Mouse (Mus musculus) stomach, postnatal 0 days (tissue): ENCODE results near the gene Necap1. TPM values are rescaled to one million over a fixed set of nuclear protein-coding genes. Genes with fewer than 3 reads are reported as not detected.
A peak's percentile ranks its signal among the peaks of the same experiment; 100 is the strongest.

Source experiments
- ATAC-seq: fragments of 200-750 bp; cut with Nextera tagmentation; 2 replicates; pipeline ENCODE4 v1.8.0; 2017; ENCODE audit not compliant: low FRiP score, low TSS enrichment
- DNase-seq: peaks from one replicate; pipeline ENCODE4 v3.0.0-alpha.2; 2016; ENCODE audit warnings: low spot score
- H3K27ac ChIP-seq: fragments of 300-500 bp; sonication (generic); replicated peaks from 2 replicates; pipeline ENCODE4 v1.5.1; 2014; ENCODE audit warnings: mild to moderate bottlenecking, control low read depth
- H3K27me3 ChIP-seq: fragments of 300-500 bp; sonication (generic); 2 replicates; pipeline ENCODE4 v1.6.1; 2014; ENCODE audit warnings: low read length; ENCODE audit not compliant: control insufficient read depth, insufficient read depth
- H3K36me3 ChIP-seq: fragments of 300-500 bp; sonication (generic); 2 replicates; pipeline ENCODE4 v1.6.1; 2014; ENCODE audit warnings: low read length, mixed read lengths; ENCODE audit not compliant: control insufficient read depth, insufficient read depth
- H3K4me1 ChIP-seq: fragments of 300-500 bp; sonication (generic); replicated peaks from 2 replicates; pipeline ENCODE4 v1.6.1; 2014; ENCODE audit warnings: antibody characterized with exemption; ENCODE audit not compliant: control insufficient read depth, insufficient read depth
- H3K4me2 ChIP-seq: fragments of 300-500 bp; sonication (generic); replicated peaks from 2 replicates; pipeline ENCODE4 v1.6.1; 2014; ENCODE audit warnings: low read depth, mild to moderate bottlenecking, control low read depth, moderate library complexity
- H3K4me3 ChIP-seq: fragments of 300-500 bp; sonication (generic); 2 replicates; pipeline ENCODE4 v1.5.1; 2014; ENCODE audit warnings: low read depth, low read length, control low read depth
- H3K9ac ChIP-seq: fragments of 300-500 bp; sonication (generic); 2 replicates; pipeline ENCODE4 v1.6.1; 2014; ENCODE audit warnings: mild to moderate bottlenecking, low read length, control low read depth, mixed read lengths
- H3K9me3 ChIP-seq: fragments of 300-500 bp; sonication (generic); 2 replicates; pipeline ENCODE4 v1.6.1; 2016; ENCODE audit warnings: low read length; ENCODE audit not compliant: control insufficient read depth
- CTCF ChIP-seq: IDR thresholded peaks from 2 replicates; pipeline ENCODE4 v1.5.1; 2016; ENCODE audit warnings: antibody characterized with exemption, low read depth, mild to moderate bottlenecking, moderate library complexity
- EP300 ChIP-seq: optimal IDR thresholded peaks from 2 replicates; pipeline ENCODE3; 2016; ENCODE audit warnings: antibody characterized with exemption
- WGBS: fragments of 180-500 bp; shearing (Covaris S2); extraction: QIAGEN DNeasy Blood & Tissue Kit; methylation state at CpG from one replicate; pipeline ENCODE4 v1.1.7; 2014; 5-methylcytosine and 5-hydroxymethylcytosine counted together
- microRNA-seq: library from miRNA; unstranded; fragments of <30 nt; microRNA quantifications from one replicate; pipeline ENCODE4, GENCODE M21; 2016
- polyA plus RNA-seq: library from polyadenylated mRNA; unstranded; fragments of >200 nt; fragmentation: Nextera tagmentation; extraction: Ambion mirVana; gene quantifications from 2 replicates; pipeline ENCODE4 v1.2.1, GENCODE M21; 2015

Necap1 gene
- polyA plus RNA-seq, 1 experiment from 2014 or later = 29.1 TPM

DNA sequence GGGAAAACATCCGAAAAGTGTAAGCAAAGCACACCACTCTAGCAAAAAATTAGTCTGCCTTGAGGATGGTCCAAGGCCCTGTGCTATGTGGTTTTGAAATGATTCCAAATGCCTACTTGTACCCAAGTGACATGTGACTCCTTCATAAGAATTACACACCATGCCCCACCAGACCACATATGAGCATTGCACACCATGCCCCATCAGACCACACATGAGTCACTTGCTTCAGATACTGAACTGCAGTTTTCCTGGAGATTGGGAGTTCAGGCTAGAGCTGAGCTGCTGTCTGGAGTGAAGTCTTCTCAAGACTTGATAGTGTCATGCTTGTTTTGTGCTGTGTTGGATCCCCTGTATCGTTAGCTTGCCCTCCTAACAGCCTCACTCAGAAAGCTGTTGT lies 15.3 kb downstream of the Necap1 start:
- H3K27me3 ChIP-seq = no peaks in the 10 kb centered on the region
- H3K9me3 ChIP-seq = no peaks in the 10 kb centered on the region
- 92% methylated on average over 2 of the region's 2 CpGs for WGBS
- ATAC-seq (no peak), DNase-seq (no peak)
- no peak overlapping the region for H3K27ac ChIP-seq
- H3K4me1 ChIP-seq = no peaks in the 10 kb centered on the region
- TF ChIP-seq EP300 (no peak), CTCF (no peak)
- peaks cover 16% of the 10 kb centered on the region for H3K36me3 ChIP-seq
- H3K9ac ChIP-seq = no peak overlapping the region
- no peak overlapping the region for H3K4me2 ChIP-seq
- no peak overlapping the region for H3K4me3 ChIP-seq

DNA sequence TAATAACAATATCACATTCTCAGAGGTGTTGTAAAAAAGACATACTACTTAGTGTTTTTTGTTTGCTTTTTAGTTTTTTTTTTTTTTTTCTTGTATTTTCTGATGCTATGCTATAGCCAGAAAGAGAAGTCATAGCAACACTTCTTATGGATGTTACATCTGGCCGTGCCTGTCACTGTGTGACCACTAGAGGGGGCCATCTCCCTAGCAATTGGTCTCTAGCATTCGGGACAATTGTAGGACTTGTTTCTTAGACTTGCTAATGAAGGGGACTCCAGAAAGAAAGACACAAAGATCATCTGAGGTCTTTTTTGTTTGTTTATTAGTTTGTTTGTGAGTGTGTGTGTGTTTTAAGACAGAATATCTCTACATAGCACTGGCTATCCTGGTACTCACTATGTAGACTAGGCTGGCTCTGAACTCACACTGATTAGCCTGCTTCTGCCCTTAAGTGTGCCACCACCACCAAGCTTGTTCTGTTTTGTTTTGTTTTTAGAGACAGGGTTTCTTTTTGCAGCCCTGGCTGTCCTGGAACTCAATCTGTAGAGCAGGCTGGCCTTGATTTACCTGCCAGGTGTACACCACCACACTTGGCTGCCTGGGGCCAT lies 18.3 kb downstream of the Necap1 start:
- Histone ChIP-seq H3K27ac (no peak overlapping the region), H3K4me1 (no peaks in the 10 kb centered on the region), H3K27me3 (no peaks in the 10 kb centered on the region), H3K9me3 (no peaks in the 10 kb centered on the region), H3K4me2 (no peak overlapping the region), H3K4me3 (no peak overlapping the region), H3K9ac (no peak overlapping the region), H3K36me3 (peaks cover 7% of the 10 kb centered on the region; the same call in 1 of the 2 replicates)
- TF ChIP-seq CTCF (peak; percentile 88), EP300 (no peak)
- 13% methylated on average over 2 of the region's 2 CpGs for WGBS
- ATAC-seq (no peak), DNase-seq (peak; percentile 64)

DNA sequence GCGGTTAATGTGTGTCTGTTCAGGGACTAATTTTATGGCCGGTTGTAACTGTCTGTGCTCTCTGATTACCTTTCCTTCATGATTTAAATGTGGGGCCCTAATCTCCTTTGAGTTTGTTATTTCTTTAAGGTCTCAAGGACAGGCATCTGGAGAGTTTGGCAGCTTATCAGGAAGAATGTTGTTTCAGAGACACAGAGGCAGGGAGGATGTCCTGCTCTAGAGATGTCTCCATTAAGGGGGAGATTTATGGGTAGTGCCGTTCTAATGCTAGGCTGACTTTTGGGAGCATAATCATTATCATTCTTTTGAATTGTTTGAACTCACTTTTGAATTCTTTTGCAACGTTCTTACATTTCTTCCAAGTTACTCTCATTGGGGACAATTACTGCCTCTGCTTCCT lies 45.6 kb downstream of the Necap1 start:
- no peak for DNase-seq
- no peak for ATAC-seq
- Histone ChIP-seq H3K27ac (no peak overlapping the region), H3K27me3 (no peaks in the 10 kb centered on the region), H3K36me3 (no peaks in the 10 kb centered on the region), H3K4me3 (no peak overlapping the region), H3K4me2 (no peak overlapping the region), H3K4me1 (no peaks in the 10 kb centered on the region), H3K9ac (no peak overlapping the region), H3K9me3 (no peaks in the 10 kb centered on the region)
- no peak for TF ChIP-seq EP300
- no peak for TF ChIP-seq CTCF
- 39% methylated on average over 4 of the region's 4 CpGs for WGBS

DNA sequence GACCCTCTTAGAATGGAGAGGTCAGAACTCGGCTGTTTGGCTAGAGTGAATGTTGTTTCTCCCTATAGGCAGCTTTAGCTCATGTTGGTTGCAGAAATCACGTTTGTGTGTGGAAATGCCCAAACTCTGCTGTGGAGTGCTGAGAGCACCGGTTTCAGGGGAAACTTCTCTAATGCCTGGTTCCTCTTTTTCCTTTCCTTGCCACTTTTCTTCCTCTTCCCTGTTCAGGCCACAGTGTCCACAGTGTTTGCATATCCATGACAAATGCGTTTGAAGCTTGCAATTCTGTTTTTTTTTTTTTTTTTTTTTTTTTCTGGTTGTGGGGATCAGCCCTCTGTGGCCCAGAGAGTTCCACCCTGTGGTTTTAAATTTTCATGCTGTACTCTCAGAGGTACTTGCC lies 47.2 kb downstream of the Necap1 start, which contains the start of gene Clec4a1:
Clec4a1 (plus strand) TSS at position 398 of the 400 bp plus-strand sequence.
- Histone ChIP-seq H3K27me3 (no peaks in the 10 kb centered on the region), H3K36me3 (no peaks in the 10 kb centered on the region), H3K4me3 (no peak within 1 kb of the TSS), H3K4me2 (no peak within 1 kb of the TSS), H3K27ac (no peak within 1 kb of the TSS), H3K4me1 (no peaks in the 10 kb centered on the region), H3K9ac (no peak within 1 kb of the TSS), H3K9me3 (no peaks in the 10 kb centered on the region)
- 45% methylated on average over 4 of the region's 4 CpGs for whole genome bisulfite sequencing
- DNase-seq = no peak
- TF ChIP-seq CTCF = no peak
- no peak for TF ChIP-seq EP300
- no peak for ATAC-seq

DNA sequence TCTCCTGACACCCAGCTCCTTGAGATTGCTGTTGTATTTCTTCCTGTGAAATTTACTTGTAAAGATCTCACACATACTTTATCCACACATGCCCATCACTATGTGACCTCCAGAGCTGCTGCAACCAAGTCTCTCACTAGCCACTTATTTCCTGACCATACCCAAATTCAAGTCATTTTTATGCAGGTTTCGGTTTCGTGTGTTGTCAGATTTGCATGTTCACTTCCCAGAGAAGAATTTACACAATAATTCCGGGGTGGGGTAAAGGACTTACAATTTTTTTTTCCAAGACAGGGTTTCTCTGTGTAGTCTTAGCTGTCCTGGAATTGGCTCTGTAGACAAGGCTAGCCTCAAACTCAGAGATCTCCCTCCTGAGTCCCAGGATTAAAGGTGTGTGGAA lies 60.6 kb downstream of the Necap1 start:
- H3K9me3 ChIP-seq = no peaks in the 10 kb centered on the region
- H3K36me3 ChIP-seq = no peaks in the 10 kb centered on the region
- H3K4me3 ChIP-seq = no peak overlapping the region
- DNase-seq (no peak), ATAC-seq (no peak)
- TF ChIP-seq CTCF (no peak), EP300 (no peak)
- no peak overlapping the region for H3K4me2 ChIP-seq
- H3K4me1 ChIP-seq = no peaks in the 10 kb centered on the region
- WGBS = 78% methylated on average over 3 of the region's 3 CpGs
- no peak overlapping the region for H3K27ac ChIP-seq
- H3K27me3 ChIP-seq = no peaks in the 10 kb centered on the region
- H3K9ac ChIP-seq = no peak overlapping the region

Small RNA genes within 50 kb of the gene (microRNA-seq; reads per million reads assigned to microRNA genes)
- gene Mir7231 = not detected

Other genes starting within 250 kb of the Necap1 start
- gene Dppa3, start 248.1 kb upstream of the Necap1 start, polyA plus RNA-seq = not detected in 2 replicates
- 0.06 and 0.07 TPM in 2 replicates for gene Nanog, start 167.0 kb upstream of the Necap1 start, polyA plus RNA-seq
- 3.3 and 4.0 TPM in 2 replicates for gene Slc2a3, start 72.8 kb upstream of the Necap1 start, polyA plus RNA-seq
- 3.0 and 3.5 TPM in 2 replicates for gene Foxj2, start 54.6 kb upstream of the Necap1 start, polyA plus RNA-seq
- gene C3ar1, start 18.3 kb upstream of the Necap1 start, polyA plus RNA-seq = 2.4 and 2.5 TPM in 2 replicates
- gene Clec4a1, start 47.4 kb downstream of the Necap1 start, polyA plus RNA-seq = 3.4 and 4.4 TPM in 2 replicates
- gene Clec4a3, start 78.0 kb downstream of the Necap1 start, polyA plus RNA-seq = 3.1 and 3.3 TPM in 2 replicates
- gene Clec4a4, start 115.9 kb downstream of the Necap1 start, polyA plus RNA-seq = not detected in 2 replicates
- 0.13 TPM in 1 of 2 replicates, not detected in the other for gene Clec4b1, start 175.5 kb downstream of the Necap1 start, polyA plus RNA-seq
- gene Clec4a2, start 232.0 kb downstream of the Necap1 start, polyA plus RNA-seq = 7.7 and 8.5 TPM in 2 replicates